Mouse (Mus musculus) mouse embryonic stem cell (cell line): Measurements from ENCODE around the gene Olfr93.
"Not testable (repeated sequence)": the region's sequence is repeated elsewhere in the genome, so short reads cannot be mapped to it uniquely, and the experiment has no call there.

Experiments
- in situ Hi-C, 2 experiments: fragments of 300-500 bp; cut with MboI; formaldehyde crosslinking; loops; 1 replicate in 1 of 2; 3 replicates in 1 of 2; pipeline ENCODE4 v1.14.3; 2019 to 2020; ENCODE audit warnings: low sequenced_read_pairs in 2 of 2, low pct_unique_long_range_greater_than_20kb in 1 of 2, mixed read lengths in 1 of 2; ENCODE audit not compliant: unreplicated experiment in 1 of 2

The Olfr93 gene

GRCm38 (mm10) chr17:37161394-37161793 is at the start of gene Olfr93:
Olfr93 (minus strand) TSS chr17:37161494.
- in situ Hi-C loops: no loop called here

- in situ Hi-C loops: loop anchor here (5.0 to 10.0 kb wide), 2 partner anchors 312 to 379 kb away; partner anchors contain the start of gene Trim40 (in 2 of the 2)
Observed at GRCm38 (mm10) chr17:37203917-37204236, 42.6 kb upstream of the Olfr93 start.

GRCm38 (mm10) chr17:37203206-37203916 is 42.1 kb upstream of the Olfr93 start:
- in situ Hi-C loops: loop anchor here (5.0 to 10.0 kb wide), 2 partner anchors 311 to 379 kb away; partner anchors contain the start of gene Trim40 (in 2 of the 2)

- in situ Hi-C loops: loop anchor here (5.0 to 10.0 kb wide), 2 partner anchors 309 to 376 kb away; partner anchors contain the start of gene Trim40 (in 2 of the 2)
Observed at GRCm38 (mm10) chr17:37200894-37201293, 39.6 kb upstream of the Olfr93 start, which contains the start of gene Olfr94. Olfr94 (minus strand) TSS chr17:37200994.

GRCm38 (mm10) chr17:37196845-37197724 is 35.8 kb upstream of the Olfr93 start:
- in situ Hi-C loops: loop anchor here in 1 of 2 experiments (10.0 kb wide), 1 partner anchor 122 kb away; no protein-coding TSS in a partner anchor

- in situ Hi-C loops: loop anchor here in 1 of 2 experiments (10.0 kb wide), 1 partner anchor 120 kb away; no protein-coding TSS in a partner anchor
Observed at GRCm38 (mm10) chr17:37194782-37195181, 33.5 kb upstream of the Olfr93 start.

- in situ Hi-C loops: loop anchor here in 1 of 2 experiments (10.0 kb wide), 1 partner anchor 119 kb away; no protein-coding TSS in a partner anchor
Observed at GRCm38 (mm10) chr17:37193656-37194055, 32.4 kb upstream of the Olfr93 start, which contains the start of gene Ubd. Ubd (plus strand) TSS chr17:37193892.

- in situ Hi-C loops: loop anchor here in 1 of 2 experiments (10.0 kb wide), 1 partner anchor 118 kb away; no protein-coding TSS in a partner anchor
Observed at GRCm38 (mm10) chr17:37193032-37193431, 31.7 kb upstream of the Olfr93 start.

GRCm38 (mm10) chr17:37190711-37191110 is 29.4 kb upstream of the Olfr93 start:
- in situ Hi-C loops: loop anchor here in 1 of 2 experiments (10.0 kb wide), 1 partner anchor 116 kb away; no protein-coding TSS in a partner anchor

- in situ Hi-C loops: no loop called here
Observed at GRCm38 (mm10) chr17:37185474-37185873, 24.2 kb upstream of the Olfr93 start.

- in situ Hi-C loops: not testable (repeated sequence)
Observed at GRCm38 (mm10) chr17:37131366-37131765, 29.9 kb downstream of the Olfr93 start.

GRCm38 (mm10) chr17:37119988-37120387 is 41.3 kb downstream of the Olfr93 start, which contains the start of gene Olfr92:
Olfr92 (minus strand) TSS chr17:37120088.
- in situ Hi-C loops: no loop called here

- in situ Hi-C loops: no loop called here
Observed at GRCm38 (mm10) chr17:37098178-37098577, 63.1 kb downstream of the Olfr93 start, which contains the start of gene Olfr91. Olfr91 (minus strand) TSS chr17:37098278.

GRCm38 (mm10) chr17:37093289-37093688 is 68.0 kb downstream of the Olfr93 start:
- in situ Hi-C loops: no loop called here

GRCm38 (mm10) chr17:37092198-37092597 is 69.1 kb downstream of the Olfr93 start:
- in situ Hi-C loops: no loop called here
